Mouse (Mus musculus) intestine, postnatal 0 days (tissue): ENCODE measurements around the gene Lgi1. TPM values are rescaled to one million over a fixed set of nuclear protein-coding genes. Genes with fewer than 3 reads are reported as not detected.

ENCODE experiments used
- ATAC-seq: fragments of 200-750 bp; cut with Nextera tagmentation; 2 replicates; pipeline ENCODE4 v1.8.0; 2017; ENCODE audit warnings: mild to moderate bottlenecking, moderate TSS enrichment, moderate library complexity
- H3K27ac ChIP-seq: fragments of 300-500 bp; sonication (generic); 2 replicates; pipeline ENCODE4 v1.5.1; 2014; ENCODE audit warnings: mild to moderate bottlenecking, low read depth, low read length, moderate library complexity
- H3K27me3 ChIP-seq: fragments of 300-500 bp; sonication (generic); replicated peaks from 2 replicates; pipeline ENCODE4 v1.6.1; 2014; ENCODE audit warnings: low read length, mixed read lengths; ENCODE audit not compliant: control insufficient read depth, insufficient read depth
- H3K36me3 ChIP-seq: fragments of 300-500 bp; sonication (generic); 2 replicates; pipeline ENCODE4 v1.6.1; 2014; ENCODE audit warnings: mild to moderate bottlenecking, moderate library complexity; ENCODE audit not compliant: control insufficient read depth, insufficient read depth
- H3K4me1 ChIP-seq: fragments of 300-500 bp; sonication (generic); replicated peaks from 2 replicates; pipeline ENCODE4 v1.6.1; 2014; ENCODE audit warnings: antibody characterized with exemption, low read length, mixed read lengths; ENCODE audit not compliant: control insufficient read depth, insufficient read depth
- H3K4me2 ChIP-seq: fragments of 300-500 bp; sonication (generic); replicated peaks from 2 replicates; pipeline ENCODE4 v1.6.1; 2014; ENCODE audit warnings: low read depth, mild to moderate bottlenecking, moderate library complexity
- H3K4me3 ChIP-seq: fragments of 300-500 bp; sonication (generic); 2 replicates; pipeline ENCODE4 v1.5.1; 2014; ENCODE audit warnings: low read depth, low read length
- H3K9ac ChIP-seq: fragments of 300-500 bp; sonication (generic); 2 replicates; pipeline ENCODE4 v1.6.1; 2014; ENCODE audit warnings: mild to moderate bottlenecking, low read depth, low read length
- H3K9me3 ChIP-seq: fragments of 300-500 bp; sonication (generic); 2 replicates; pipeline ENCODE4 v1.6.1; 2016; ENCODE audit warnings: mixed run types; ENCODE audit not compliant: control insufficient read depth
- CTCF ChIP-seq: sonication (generic); IDR thresholded peaks from 2 replicates; pipeline ENCODE4 v1.5.1; 2016; ENCODE audit warnings: low read depth, mild to moderate bottlenecking, control low read depth, antibody characterized with exemption, moderate library complexity
- WGBS: fragments of 180-500 bp; shearing (Covaris S2); extraction: QIAGEN DNeasy Blood & Tissue Kit; methylation state at CpG from one replicate; pipeline ENCODE4 v1.1.7; 2014; 5-methylcytosine and 5-hydroxymethylcytosine counted together
- polyA plus RNA-seq: library from polyadenylated mRNA; unstranded; fragments of >200 nt; fragmentation: Nextera tagmentation; extraction: Ambion mirVana; gene quantifications from 2 replicates; pipeline ENCODE4 v1.2.1, GENCODE M21; 2015

Lgi1 gene
- polyA plus RNA-seq, 1 experiment from 2014 or later = 0.91 TPM

- no peaks in the 10 kb centered on the region for H3K4me1 ChIP-seq
- no peaks in the 10 kb centered on the region for H3K27me3 ChIP-seq
- H3K27ac ChIP-seq = peak overlapping the region; percentile 46
- peak; percentile 84 for ATAC-seq
- H3K4me3 ChIP-seq = no peak overlapping the region
- no peak overlapping the region for H3K4me2 ChIP-seq
- H3K36me3 ChIP-seq = no peaks in the 10 kb centered on the region
- WGBS = 56% methylated on average over 8 of the region's 8 CpGs
- no peaks in the 10 kb centered on the region for H3K9me3 ChIP-seq
- H3K9ac ChIP-seq = no peak overlapping the region
- TF ChIP-seq CTCF = no peak
Measured at GRCm38 (mm10) chr19:38242314-38242852, 22.0 kb upstream of the Lgi1 start.

GRCm38 (mm10) chr19:38244748-38245147 is 19.6 kb upstream of the Lgi1 start:
- no peak for ATAC-seq

GRCm38 (mm10) chr19:38245361-38246176 is 18.8 kb upstream of the Lgi1 start:
- no peak for TF ChIP-seq CTCF
- no peak overlapping the region for H3K9ac ChIP-seq
- H3K9me3 ChIP-seq = no peaks in the 10 kb centered on the region
- 42% methylated on average over 10 of the region's 10 CpGs for WGBS
- no peak for ATAC-seq
- H3K27me3 ChIP-seq = no peaks in the 10 kb centered on the region
- H3K36me3 ChIP-seq = no peaks in the 10 kb centered on the region
- no peak overlapping the region for H3K27ac ChIP-seq
- H3K4me1 ChIP-seq = no peaks in the 10 kb centered on the region
- H3K4me2 ChIP-seq = peak overlapping the region; percentile 14; the same call in 1 of the 2 replicates
- no peak overlapping the region for H3K4me3 ChIP-seq

More at GRCm38 (mm10) chr19:38244748-38245147, 19.6 kb upstream of the Lgi1 start:
- H3K4me2 ChIP-seq = no peak overlapping the region
- no peak overlapping the region for H3K4me3 ChIP-seq
- no peaks in the 10 kb centered on the region for H3K4me1 ChIP-seq
- TF ChIP-seq CTCF = no peak
- H3K9me3 ChIP-seq = no peaks in the 10 kb centered on the region
- no peaks in the 10 kb centered on the region for H3K36me3 ChIP-seq
- H3K27me3 ChIP-seq = no peaks in the 10 kb centered on the region
- H3K9ac ChIP-seq = no peak overlapping the region
- 46% methylated on average over 8 of the region's 8 CpGs for WGBS
- H3K27ac ChIP-seq = no peak overlapping the region

GRCm38 (mm10) chr19:38246177-38246622 is 18.1 kb upstream of the Lgi1 start:
- no peaks in the 10 kb centered on the region for H3K36me3 ChIP-seq
- no peaks in the 10 kb centered on the region for H3K4me1 ChIP-seq
- no peak overlapping the region for H3K4me3 ChIP-seq
- H3K27me3 ChIP-seq = no peaks in the 10 kb centered on the region
- no peak overlapping the region for H3K4me2 ChIP-seq
- no peaks in the 10 kb centered on the region for H3K9me3 ChIP-seq
- H3K27ac ChIP-seq = no peak overlapping the region
- TF ChIP-seq CTCF = no peak
- 80% methylated on average over 7 of the region's 7 CpGs for WGBS
- no peak overlapping the region for H3K9ac ChIP-seq
- no peak for ATAC-seq

GRCm38 (mm10) chr19:38249627-38250026 is 14.7 kb upstream of the Lgi1 start:
- Histone ChIP-seq H3K27ac (no peak overlapping the region), H3K27me3 (no peaks in the 10 kb centered on the region), H3K9me3 (no peaks in the 10 kb centered on the region), H3K4me2 (no peak overlapping the region), H3K9ac (no peak overlapping the region), H3K36me3 (no peaks in the 10 kb centered on the region), H3K4me3 (no peak overlapping the region), H3K4me1 (no peaks in the 10 kb centered on the region)
- 72% methylated on average over 8 of the region's 8 CpGs for WGBS
- TF ChIP-seq CTCF = no peak
- no peak for ATAC-seq

- Histone ChIP-seq H3K4me2 (no peak overlapping the region), H3K4me3 (no peak overlapping the region), H3K4me1 (no peaks in the 10 kb centered on the region), H3K36me3 (no peaks in the 10 kb centered on the region), H3K9ac (no peak overlapping the region), H3K9me3 (no peaks in the 10 kb centered on the region), H3K27ac (no peak overlapping the region), H3K27me3 (no peaks in the 10 kb centered on the region)
- TF ChIP-seq CTCF = peak; percentile 83
- 48% methylated on average over 6 of the region's 6 CpGs for WGBS
- ATAC-seq = no peak
Measured at GRCm38 (mm10) chr19:38253796-38254195, 10.5 kb upstream of the Lgi1 start.
